Mouse (Mus musculus) liver, embryonic 14.5 days (tissue): ENCODE results near the gene Pxmp2. TPM values are rescaled to one million over a fixed set of nuclear protein-coding genes. Genes with fewer than 3 reads are reported as not detected.

Source experiments
- ATAC-seq: fragments of 200-750 bp; cut with Nextera tagmentation; 2 replicates; pipeline ENCODE4 v1.8.0; 2017; ENCODE audit warnings: moderate number of reproducible peaks, mild to moderate bottlenecking, moderate library complexity; ENCODE audit not compliant: insufficient read depth
- DNase-seq, 3 experiments: peaks; one replicate each; pipeline ENCODE4 v3.0.0-alpha.2; 2012 to 2013; ENCODE audit warnings: low read depth in 3 of 3, low spot score in 3 of 3
- H3K27ac ChIP-seq: fragments of 300-500 bp; sonication (generic); 2 replicates; pipeline ENCODE4 v1.5.1; 2014; ENCODE audit warnings: moderate library complexity, mild to moderate bottlenecking, control low read depth, inconsistent platforms
- H3K27me3 ChIP-seq: fragments of 300-500 bp; sonication (generic); 2 replicates; pipeline ENCODE4 v1.6.1; 2014; ENCODE audit warnings: mild to moderate bottlenecking, low read length, moderate library complexity; ENCODE audit not compliant: control insufficient read depth, insufficient read depth
- H3K36me3 ChIP-seq: fragments of 300-500 bp; sonication (generic); replicated peaks from 2 replicates; pipeline ENCODE4 v1.6.1; 2014; ENCODE audit warnings: low read depth; ENCODE audit not compliant: control insufficient read depth, insufficient read depth
- H3K4me1 ChIP-seq, 2 experiments: fragments of 200-500 bp in 1 of 2; fragments of 300-500 bp in 1 of 2; sonication (generic) in 1 of 2; replicated peaks; 2 replicates each; pipeline ENCODE4 v1.6.1; 2012 to 2014; ENCODE audit warnings: antibody characterized with exemption in 1 of 2, inconsistent platforms in 1 of 2, low read length in 1 of 2; ENCODE audit not compliant: control insufficient read depth in 2 of 2, insufficient read depth in 2 of 2
- H3K4me2 ChIP-seq: fragments of 300-500 bp; sonication (generic); 2 replicates; pipeline ENCODE4 v1.6.1; 2014; ENCODE audit warnings: low read depth, mild to moderate bottlenecking, control low read depth, moderate library complexity
- H3K4me3 ChIP-seq, 2 experiments: fragments of 200-500 bp in 1 of 2; fragments of 300-500 bp in 1 of 2; sonication (generic) in 1 of 2; 2 replicates each; pipeline ENCODE4 v1.5.1; 2012 to 2014; ENCODE audit warnings: low read depth in 2 of 2, low read length in 2 of 2, mild to moderate bottlenecking in 2 of 2, control low read depth in 1 of 2, inconsistent platforms in 1 of 2, moderate library complexity in 1 of 2; ENCODE audit not compliant: insufficient read depth in 1 of 2
- H3K9ac ChIP-seq: fragments of 300-500 bp; sonication (generic); replicated peaks from 2 replicates; pipeline ENCODE4 v1.6.1; 2014; ENCODE audit warnings: mild to moderate bottlenecking, control low read depth, moderate library complexity
- H3K9me3 ChIP-seq: fragments of 300-500 bp; sonication (generic); 2 replicates; pipeline ENCODE4 v1.6.1; 2016; ENCODE audit warnings: low read length, mixed read lengths; ENCODE audit not compliant: control insufficient read depth
- CTCF ChIP-seq: IDR thresholded peaks from 2 replicates; pipeline ENCODE4 v1.5.1; 2016; ENCODE audit warnings: antibody characterized with exemption, low read depth, control low read depth
- EP300 ChIP-seq: IDR thresholded peaks from 2 replicates; pipeline ENCODE4 v1.6.1; 2016; ENCODE audit warnings: antibody characterized with exemption, low read depth
- WGBS: fragments of 180-500 bp; shearing (Covaris S2); extraction: QIAGEN DNeasy Blood & Tissue Kit; methylation state at CpG from one replicate; pipeline ENCODE4 v1.1.7; 2014; ENCODE audit not compliant: insufficient replicate concordance; 5-methylcytosine and 5-hydroxymethylcytosine counted together
- polyA plus RNA-seq, 2 experiments: library from polyadenylated mRNA; depleted of rRNA in 1 of 2; stranded (reverse) in 1 of 2; unstranded in 1 of 2; fragments of >200 nt; fragmentation: Nextera tagmentation in 1 of 2; extraction: Ambion mirVana in 1 of 2; gene quantifications; 2 replicates each; pipeline versions ENCODE4 v1.2.1 to v1.2.3; 2012 to 2014

The Pxmp2 gene
- polyA plus RNA-seq, 2 experiments = 16.0 to 31.7 TPM

- Histone ChIP-seq H3K4me2 (no peak overlapping the region), H3K27me3 (no peaks in the 10 kb centered on the region)
Observed at GRCm38 (mm10) chr5:110225056-110225455, 60.9 kb downstream of the Pxmp2 start.

More at GRCm38 (mm10) chr5:110225056-110225455, 60.9 kb downstream of the Pxmp2 start:
- WGBS = 79% methylated on average over 3 of the region's 3 CpGs
- Histone ChIP-seq H3K9ac (no peak overlapping the region), H3K27ac (no peak overlapping the region), H3K9me3 (no peaks in the 10 kb centered on the region), H3K4me3 (no peak overlapping the region), H3K4me1 (peaks cover under 1 to 3% of the 10 kb centered on the region in 2 experiments; a peak in 2 of 4 replicates), H3K36me3 (peaks cover 22% of the 10 kb centered on the region)
- ATAC-seq (no peak), DNase-seq (no peak)
- TF ChIP-seq EP300 = no peak
- TF ChIP-seq CTCF = no peak

Other genes starting within 250 kb of the Pxmp2 start
- gene Gm17655, start 213.7 kb downstream of the Pxmp2 start, polyA plus RNA-seq (2012; rRNA removed) = 0.30 and 0.59 TPM in 2 replicates
- 2.0 and 2.3 TPM in 2 replicates for gene Gm17655, start 213.7 kb downstream of the Pxmp2 start, polyA plus RNA-seq (2014; fragmentation: Nextera tagmentation; extraction: Ambion mirVana)
- gene Gm35315, start 191.8 kb downstream of the Pxmp2 start, polyA plus RNA-seq (2012; rRNA removed) = 0.53 and 0.81 TPM in 2 replicates
- 0.51 and 0.81 TPM in 2 replicates for gene Gm35315, start 191.8 kb downstream of the Pxmp2 start, polyA plus RNA-seq (2014; fragmentation: Nextera tagmentation; extraction: Ambion mirVana)
- 0.13 and 0.24 TPM in 2 replicates for gene Plcxd1, start 186.2 kb downstream of the Pxmp2 start, polyA plus RNA-seq (2012; rRNA removed)
- gene Plcxd1, start 186.2 kb downstream of the Pxmp2 start, polyA plus RNA-seq (2014; fragmentation: Nextera tagmentation; extraction: Ambion mirVana) = 0.14 and 0.18 TPM in 2 replicates
- 20.3 and 21.4 TPM in 2 replicates for gene Gtpbp6, start 178.0 kb downstream of the Pxmp2 start, polyA plus RNA-seq (2012; rRNA removed)
- gene Gtpbp6, start 178.0 kb downstream of the Pxmp2 start, polyA plus RNA-seq (2014; fragmentation: Nextera tagmentation; extraction: Ambion mirVana) = 4.6 and 6.1 TPM in 2 replicates
- 0.47 and 0.66 TPM in 2 replicates for gene Zfp605, start 176.1 kb downstream of the Pxmp2 start, polyA plus RNA-seq (2012; rRNA removed)
- 0.62 and 0.86 TPM in 2 replicates for gene Zfp605, start 176.1 kb downstream of the Pxmp2 start, polyA plus RNA-seq (2014; fragmentation: Nextera tagmentation; extraction: Ambion mirVana)
- gene Chfr, start 150.3 kb downstream of the Pxmp2 start, polyA plus RNA-seq (2012; rRNA removed) = 15.8 and 16.0 TPM in 2 replicates
- gene Chfr, start 150.3 kb downstream of the Pxmp2 start, polyA plus RNA-seq (2014; fragmentation: Nextera tagmentation; extraction: Ambion mirVana) = 18.3 and 19.1 TPM in 2 replicates
- 3.4 and 4.4 TPM in 2 replicates for gene Golga3, start 109.5 kb downstream of the Pxmp2 start, polyA plus RNA-seq (2012; rRNA removed)
- 5.7 and 7.4 TPM in 2 replicates for gene Golga3, start 109.5 kb downstream of the Pxmp2 start, polyA plus RNA-seq (2014; fragmentation: Nextera tagmentation; extraction: Ambion mirVana)
- 3.3 and 5.8 TPM in 2 replicates for gene Ankle2, start 55.2 kb downstream of the Pxmp2 start, polyA plus RNA-seq (2012; rRNA removed)
- gene Ankle2, start 55.2 kb downstream of the Pxmp2 start, polyA plus RNA-seq (2014; fragmentation: Nextera tagmentation; extraction: Ambion mirVana) = 10.4 and 11.9 TPM in 2 replicates
- 17.0 and 17.6 TPM in 2 replicates for gene Pgam5, start 16.3 kb downstream of the Pxmp2 start, polyA plus RNA-seq (2012; rRNA removed)
- gene Pgam5, start 16.3 kb downstream of the Pxmp2 start, polyA plus RNA-seq (2014; fragmentation: Nextera tagmentation; extraction: Ambion mirVana) = 26.3 and 31.4 TPM in 2 replicates
- gene Pole, start 120 bp upstream of the Pxmp2 start, polyA plus RNA-seq (2012; rRNA removed) = 16.7 and 16.9 TPM in 2 replicates
- gene Pole, start 120 bp upstream of the Pxmp2 start, polyA plus RNA-seq (2014; fragmentation: Nextera tagmentation; extraction: Ambion mirVana) = 18.8 and 19.5 TPM in 2 replicates
- gene P2rx2, start 57.0 kb upstream of the Pxmp2 start, polyA plus RNA-seq (2012; rRNA removed) = 0.03 and 0.06 TPM in 2 replicates
- gene P2rx2, start 57.0 kb upstream of the Pxmp2 start, polyA plus RNA-seq (2014; fragmentation: Nextera tagmentation; extraction: Ambion mirVana) = not detected in 2 replicates
- gene Lrcol1, start 58.5 kb upstream of the Pxmp2 start, polyA plus RNA-seq (2012; rRNA removed) = not detected in 2 replicates
- not detected in 2 replicates for gene Lrcol1, start 58.5 kb upstream of the Pxmp2 start, polyA plus RNA-seq (2014; fragmentation: Nextera tagmentation; extraction: Ambion mirVana)
- 9.5 and 10.4 TPM in 2 replicates for gene Fbrsl1, start 162.3 kb upstream of the Pxmp2 start, polyA plus RNA-seq (2012; rRNA removed)
- gene Fbrsl1, start 162.3 kb upstream of the Pxmp2 start, polyA plus RNA-seq (2014; fragmentation: Nextera tagmentation; extraction: Ambion mirVana) = 4.3 and 4.6 TPM in 2 replicates